Comparison of ENCODE assay signal across 8 mouse cellular contexts in genomic region chr3:134235491-134236413, GRCm38 (mm10). TPM values are rescaled to one million over a fixed set of nuclear protein-coding genes. Genes with fewer than 3 reads are reported as not detected.
DNase-seq lines count a peak whose midpoint lies in the region; ATAC-seq and TF ChIP-seq lines count a peak whose summit lies in the region.

No protein-coding gene starts in this region.

- H3K9ac ChIP-seq in embryonic facial prominence, embryonic 11.5 days (replicated peaks; ENCODE audit: low read length), result peak overlapping the region; percentile 60
- H3K9ac ChIP-seq in heart, adult 2 months (ENCODE audit: low read depth, low read length), result peak overlapping the region; percentile 55
- peak overlapping the region; percentile 60 for H3K9ac ChIP-seq in limb, embryonic 11.5 days (ENCODE audit: low read length)
- peak overlapping the region; percentile 72 for H3K9ac ChIP-seq in midbrain, embryonic 11.5 days (ENCODE audit: low read length)

- peaks cover 20% of the 10 kb centered on the region for H3K27me3 ChIP-seq in spleen, adult 2 months (ENCODE audit: control insufficient read depth, insufficient read depth, low read length)
- H3K27me3 ChIP-seq in embryonic facial prominence, embryonic 11.5 days (ENCODE audit: control insufficient read depth, insufficient read depth, low read length), result no peaks in the 10 kb centered on the region
- H3K27me3 ChIP-seq in heart, adult 2 months (ENCODE audit: control insufficient read depth, insufficient read depth, low read length), result no peaks in the 10 kb centered on the region
- no peaks in the 10 kb centered on the region for H3K27me3 ChIP-seq in limb, embryonic 11.5 days (ENCODE audit: control insufficient read depth, insufficient read depth, low read length)
- no peaks in the 10 kb centered on the region for H3K27me3 ChIP-seq in midbrain, embryonic 11.5 days (ENCODE audit: control insufficient read depth, insufficient read depth, low read length)
- peaks cover 14% of the 10 kb centered on the region for H3K27me3 ChIP-seq in small intestine, adult 2 months (ENCODE audit: control insufficient read depth, insufficient read depth, low read length)

- peak; percentile 72 for ATAC-seq in embryonic facial prominence, embryonic 11.5 days (replicated peaks; ENCODE audit: insufficient number of reproducible peaks, low FRiP score, low TSS enrichment, low read depth)
- peak; percentile 87 for ATAC-seq in limb, embryonic 11.5 days (ENCODE audit: insufficient number of reproducible peaks, low FRiP score, low TSS enrichment, low read depth)
- peak; percentile 84 for ATAC-seq in midbrain, embryonic 11.5 days (ENCODE audit: low FRiP score)

- no peaks in the 10 kb centered on the region for H3K9me3 ChIP-seq in embryonic facial prominence, embryonic 11.5 days (replicated peaks; ENCODE audit: control insufficient read depth, low read length)
- no peaks in the 10 kb centered on the region for H3K9me3 ChIP-seq in limb, embryonic 11.5 days (ENCODE audit: control insufficient read depth, low read length)
- H3K9me3 ChIP-seq in midbrain, embryonic 11.5 days (ENCODE audit: control insufficient read depth, low read length), result no peaks in the 10 kb centered on the region

- no peak for TF ChIP-seq CTCF in spleen, adult 2 months (IDR thresholded peaks at IDR 0.05; ENCODE audit: extremely low read depth, insufficient read depth, insufficient read length, insufficient replicate concordance)
- TF ChIP-seq CTCF in heart, adult 2 months (IDR thresholded peaks at IDR 0.05), result no peak
- TF ChIP-seq CTCF in small intestine, adult 2 months (IDR thresholded peaks at IDR 0.05; ENCODE audit: extremely low read depth, insufficient read length, insufficient replicate concordance, low read depth, low read length), result no peak

- intact Hi-C loops in heart, adult 2 months (cut with DNase I), result loop anchor here (1.0 to 5.0 kb wide), 2 partner anchors 33 to 133 kb away; no protein-coding TSS in a partner anchor

- no peaks in the 10 kb centered on the region for H3K79me2 ChIP-seq in heart, adult 2 months (replicated peaks; ENCODE audit: control insufficient read depth, insufficient read depth, low read length)

- 0 out of 2 replicates have a peak, but pooled peaks have one; percentile 30 for TF ChIP-seq EP300 in heart, adult 2 months (IDR thresholded peaks at IDR 0.05; ENCODE audit: insufficient read depth, low read depth, low read length)

- H3K4me3 ChIP-seq in spleen, adult 2 months (ENCODE audit: extremely low read depth, insufficient read depth, insufficient read length), result peak overlapping the region; percentile 14
- peak overlapping the region; percentile 45 for H3K4me3 ChIP-seq in embryonic facial prominence, embryonic 11.5 days (ENCODE audit: low read depth, low read length)
- H3K4me3 ChIP-seq in heart, adult 2 months, result peak overlapping the region; percentile 53
- H3K4me3 ChIP-seq in limb, embryonic 11.5 days (ENCODE audit: low read depth, low read length), result peak overlapping the region; percentile 48
- peak overlapping the region; percentile 56 for H3K4me3 ChIP-seq in midbrain, embryonic 11.5 days (ENCODE audit: low read depth, low read length)
- peak overlapping the region; percentile 59 for H3K4me3 ChIP-seq in small intestine, adult 2 months (ENCODE audit: low read depth, low read length)

- peak overlapping the region; percentile 50 for H3K4me2 ChIP-seq in embryonic facial prominence, embryonic 11.5 days (ENCODE audit: low read depth, low read length)
- peak overlapping the region; percentile 58 for H3K4me2 ChIP-seq in limb, embryonic 11.5 days (ENCODE audit: low read depth, severe bottlenecking)
- peak overlapping the region; percentile 78 for H3K4me2 ChIP-seq in midbrain, embryonic 11.5 days

- TF ChIP-seq POLR2A in spleen, adult 2 months (IDR thresholded peaks at IDR 0.05; ENCODE audit: low read depth, low read length), result no peak
- no peak; the same call in 1 of the 2 replicates for TF ChIP-seq POLR2A in heart, adult 2 months (IDR thresholded peaks at IDR 0.05; ENCODE audit: insufficient read depth, low read depth, low read length)
- no peak for TF ChIP-seq POLR2A in small intestine, adult 2 months (IDR thresholded peaks at IDR 0.05; ENCODE audit: low read depth, low read length)

- no peaks in the 10 kb centered on the region; the same call in 1 of the 2 replicates for H3K4me1 ChIP-seq in spleen, adult 2 months (ENCODE audit: control insufficient read depth, insufficient read depth, insufficient read length)
- H3K4me1 ChIP-seq in embryonic facial prominence, embryonic 11.5 days (ENCODE audit: control insufficient read depth, insufficient read depth, low read length), result no peaks in the 10 kb centered on the region
- H3K4me1 ChIP-seq in heart, adult 2 months (ENCODE audit: control insufficient read depth, insufficient read depth, low read length), result peaks cover 2% of the 10 kb centered on the region
- H3K4me1 ChIP-seq in limb, embryonic 11.5 days (ENCODE audit: control insufficient read depth, insufficient read depth, low read length), result peaks cover 7% of the 10 kb centered on the region; the same call in 1 of the 2 replicates
- peaks cover 3% of the 10 kb centered on the region; the same call in 1 of the 2 replicates for H3K4me1 ChIP-seq in midbrain, embryonic 11.5 days (ENCODE audit: control insufficient read depth, insufficient read depth, low read length)
- H3K4me1 ChIP-seq in small intestine, adult 2 months (ENCODE audit: control insufficient read depth, insufficient read depth, insufficient read length, low read length), result peaks cover 2% of the 10 kb centered on the region; the same call in 1 of the 2 replicates

- no peaks in the 10 kb centered on the region for H3K36me3 ChIP-seq in spleen, adult 2 months (ENCODE audit: control insufficient read depth, insufficient read depth, low read length)
- H3K36me3 ChIP-seq in embryonic facial prominence, embryonic 11.5 days (replicated peaks; ENCODE audit: control insufficient read depth, insufficient read depth, low read depth, low read length), result no peaks in the 10 kb centered on the region
- no peaks in the 10 kb centered on the region; the same call in 1 of the 2 replicates for H3K36me3 ChIP-seq in heart, adult 2 months (ENCODE audit: control insufficient read depth, insufficient read depth, low read length)
- H3K36me3 ChIP-seq in limb, embryonic 11.5 days (ENCODE audit: control insufficient read depth, insufficient read depth, low read length), result no peaks in the 10 kb centered on the region
- no peaks in the 10 kb centered on the region for H3K36me3 ChIP-seq in midbrain, embryonic 11.5 days (ENCODE audit: control insufficient read depth, insufficient read depth, low read length)
- H3K36me3 ChIP-seq in small intestine, adult 2 months (ENCODE audit: control insufficient read depth, insufficient read depth, low read length), result no peaks in the 10 kb centered on the region

- H3K27ac ChIP-seq in spleen, adult 2 months (ENCODE audit: insufficient read depth, low read length), result no peak overlapping the region
- peak overlapping the region; percentile 79 for H3K27ac ChIP-seq in embryonic facial prominence, embryonic 11.5 days (replicated peaks; ENCODE audit: low read depth, low read length)
- H3K27ac ChIP-seq in heart, adult 2 months, result peak overlapping the region; percentile 66
- H3K27ac ChIP-seq in limb, embryonic 11.5 days (replicated peaks; ENCODE audit: low read depth, low read length), result peak overlapping the region; percentile 84
- H3K27ac ChIP-seq in midbrain, embryonic 11.5 days (ENCODE audit: low read depth, low read length), result peak overlapping the region; percentile 96
- H3K27ac ChIP-seq in small intestine, adult 2 months (ENCODE audit: insufficient read depth, low read depth, low read length), result no peak overlapping the region

- no peak for DNase-seq in spleen, adult 2 months (ENCODE audit: low read depth in 1 of 2, low spot score in 2 of 2)
- no peak for DNase-seq in spleen, postnatal 14 days (ENCODE audit: low spot score in 2 of 2)
- peak; percentile 87 for DNase-seq in embryonic facial prominence, embryonic 11.5 days (ENCODE audit: low spot score)
- DNase-seq in heart, adult 2 months, result peak; percentile 78 to 82
- DNase-seq in kidney, adult 18-20 months, result peak; percentile 56
- DNase-seq in limb, embryonic 11.5 days (ENCODE audit: low spot score), result peak; percentile 88
- peak; percentile 98 for DNase-seq in midbrain, embryonic 11.5 days (ENCODE audit: low spot score, missing footprints)

- 2% methylated on average over 44 of the region's 55 CpGs for WGBS in spleen, adult 2 months
- WGBS in embryonic facial prominence, embryonic 11.5 days, result 1% methylated on average over 47 of the region's 55 CpGs
- WGBS in heart, adult 2 months, result under 1% methylated on average over 51 of the region's 55 CpGs
- WGBS in limb, embryonic 11.5 days, result 0% methylated on average over 44 of the region's 55 CpGs
- under 1% methylated on average over 35 of the region's 55 CpGs for WGBS in midbrain, embryonic 11.5 days
- under 1% methylated on average over 54 of the region's 55 CpGs for WGBS in small intestine, adult 2 months

RNA-seq across cellular contexts. Expression of gene Cxxc4, which starts 0.5 kb away (rescaled TPM):
- polyA plus RNA-seq in spleen, adult 2 months (2012; rRNA removed), result 0.22 and 0.49 TPM in 2 replicates
- polyA plus RNA-seq in embryonic facial prominence, embryonic 11.5 days (2014; fragmentation: Nextera tagmentation; extraction: Ambion mirVana), result 9.8 and 10.7 TPM in 2 replicates
- 1 to 10 TPM; 2.9 to 4.1 TPM for total RNA-seq in heart, adult 2 months (2021)
- 1.2 and 1.5 TPM in 2 replicates for polyA plus RNA-seq in heart, adult 2 months (2012; rRNA removed)
- polyA plus RNA-seq in limb, embryonic 11.5 days (2014; fragmentation: Nextera tagmentation; extraction: Ambion mirVana), result 7.9 and 9.1 TPM in 2 replicates
- polyA plus RNA-seq in midbrain, embryonic 11.5 days (2014; fragmentation: Nextera tagmentation; extraction: Ambion mirVana), result 35.6 and 37.3 TPM in 2 replicates
- 0.37 and 0.79 TPM in 2 replicates for polyA plus RNA-seq in small intestine, adult 2 months (2012; rRNA removed)

Comparison
In these comparisons a context has a peak if more than half of its experiments do, and no peak if none do; other contexts are left out.
1. DNase-seq: peak in embryonic facial prominence, embryonic 11.5 days (single experiment), heart, adult 2 months (2 of 2), kidney, adult 18-20 months (single experiment), limb, embryonic 11.5 days (single experiment) and midbrain, embryonic 11.5 days (single experiment); none in spleen, adult 2 months (0 of 2) and spleen, postnatal 14 days (0 of 2).
2. H3K27ac ChIP-seq: peak in embryonic facial prominence, embryonic 11.5 days (single experiment), heart, adult 2 months (single experiment), limb, embryonic 11.5 days (single experiment) and midbrain, embryonic 11.5 days (single experiment); none in spleen, adult 2 months (single experiment) and small intestine, adult 2 months (single experiment).
3. Peak in every context shown above with its lines, with median percentiles within 50 percentile points of each other: H3K4me3 ChIP-seq, ATAC-seq, H3K4me2 ChIP-seq and H3K9ac ChIP-seq.